11 mouse cellular contexts compared by ENCODE assay signal in the genomic region with DNA sequence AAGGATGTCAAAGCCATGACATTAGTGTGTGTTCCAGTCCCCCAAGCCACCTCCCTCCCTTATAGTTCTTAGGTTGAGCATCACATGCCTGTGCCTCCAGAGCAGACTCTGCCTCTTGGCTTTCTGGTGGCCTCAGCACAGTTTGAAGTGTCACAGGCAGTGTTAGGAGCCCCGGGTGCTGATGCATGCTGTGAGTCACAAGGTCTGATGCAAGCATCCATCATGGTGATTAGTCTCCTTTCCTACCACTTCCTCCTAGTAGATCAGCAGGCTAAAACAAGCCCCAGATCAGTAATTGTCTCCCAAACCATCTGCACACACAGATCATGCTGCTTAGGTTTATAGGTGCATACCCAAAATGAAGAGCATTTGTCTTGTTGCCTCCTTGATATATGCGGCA. TPM values are rescaled to one million over a fixed set of nuclear protein-coding genes. Genes with fewer than 3 reads are reported as not detected.
A peak's percentile ranks its signal among the peaks of the same experiment; 100 is the strongest.
DNase-seq lines count a peak whose midpoint lies in the region; ATAC-seq lines count a peak whose summit lies in the region.
"Had no signal": no experiment of that assay in that cellular context is flagged by ENCODE, and none has a peak within 500 bp of the region (broad histone marks: within the 10 kb centered on the region; RNA-seq: fewer than 3 reads in every experiment).

No protein-coding gene starts in this region.

- WGBS in macrophage (ENCODE audit: missing documents): 32% methylated on average over 2 of the region's 2 CpGs
- WGBS in midbrain, embryonic 11.5 days: 75% methylated on average over 2 of the region's 2 CpGs
- 51% methylated on average over 2 of the region's 2 CpGs for WGBS in neural tube, embryonic 15.5 days

- DNase-seq in 416B (ENCODE audit: low read depth) (peak; percentile 95), MEL-GATA-1-ER (ENCODE audit: extremely low read depth, low read depth) (peak; percentile 26)
- DNase-seq in adrenal gland, postnatal 36 days: peak; percentile 76 to 78
- DNase-seq in midbrain, embryonic 11.5 days (ENCODE audit: low spot score, missing footprints): no peak
- no peak for DNase-seq in gastrocnemius, postnatal 14 days
- DNase-seq: right cerebral cortex, postnatal 14 days had no signal

- no peak for ATAC-seq in midbrain, embryonic 11.5 days (ENCODE audit: low FRiP score)
- no peak for ATAC-seq in neural tube, embryonic 15.5 days (ENCODE audit: low FRiP score)

- H3K4me2 ChIP-seq in midbrain, embryonic 11.5 days: no peak overlapping the region
- no peak overlapping the region for H3K4me2 ChIP-seq in neural tube, embryonic 15.5 days
- H3K4me2 ChIP-seq: neural tube, embryonic 12.5 days; stomach, embryonic 15.5 days had no signal

- H3K36me3 ChIP-seq in macrophage (ENCODE audit: inconsistent target): no peaks in the 10 kb centered on the region
- H3K36me3 ChIP-seq in midbrain, embryonic 11.5 days (ENCODE audit: control insufficient read depth, insufficient read depth, low read length): no peaks in the 10 kb centered on the region
- no peaks in the 10 kb centered on the region for H3K36me3 ChIP-seq in neural tube, embryonic 15.5 days
- H3K36me3 ChIP-seq: neural tube, embryonic 12.5 days; stomach, embryonic 15.5 days had no signal

- no peaks in the 10 kb centered on the region for H3K79me2 ChIP-seq in macrophage (ENCODE audit: inconsistent target)

- no peak overlapping the region for H3K4me3 ChIP-seq in macrophage (ENCODE audit: inconsistent target)
- no peak overlapping the region for H3K4me3 ChIP-seq in midbrain, embryonic 11.5 days (ENCODE audit: low read depth, low read length)
- no peak overlapping the region for H3K4me3 ChIP-seq in neural tube, embryonic 15.5 days (replicated peaks)
- H3K4me3 ChIP-seq: neural tube, embryonic 12.5 days; stomach, embryonic 15.5 days had no signal

- H3K9ac ChIP-seq in midbrain, embryonic 11.5 days (ENCODE audit: low read length): no peak overlapping the region
- no peak overlapping the region for H3K9ac ChIP-seq in neural tube, embryonic 15.5 days (replicated peaks)
- H3K9ac ChIP-seq: neural tube, embryonic 12.5 days; stomach, embryonic 15.5 days had no signal

- H3K9me3 ChIP-seq in midbrain, embryonic 11.5 days (ENCODE audit: control insufficient read depth, low read length): no peaks in the 10 kb centered on the region
- H3K9me3 ChIP-seq in neural tube, embryonic 15.5 days (replicated peaks): no peaks in the 10 kb centered on the region
- H3K9me3 ChIP-seq: neural tube, embryonic 12.5 days; stomach, embryonic 15.5 days had no signal

- intact Hi-C loops in gastrocnemius, postnatal 14 days (cut with DNase I; ENCODE audit: low total_unique reads): no loop called here

- H3K27me3 ChIP-seq in midbrain, embryonic 11.5 days (ENCODE audit: control insufficient read depth, insufficient read depth, low read length): no peaks in the 10 kb centered on the region
- H3K27me3 ChIP-seq in neural tube, embryonic 15.5 days (replicated peaks): no peaks in the 10 kb centered on the region
- H3K27me3 ChIP-seq: neural tube, embryonic 12.5 days; stomach, embryonic 15.5 days had no signal

- no peaks in the 10 kb centered on the region for H3K4me1 ChIP-seq in midbrain, embryonic 11.5 days (ENCODE audit: control insufficient read depth, insufficient read depth, low read length)
- H3K4me1 ChIP-seq in neural tube, embryonic 15.5 days: peaks cover 8% of the 10 kb centered on the region
- H3K4me1 ChIP-seq: neural tube, embryonic 12.5 days; stomach, embryonic 15.5 days had no signal

- H3K27ac ChIP-seq in macrophage: peak overlapping the region; percentile 91
- no peak overlapping the region for H3K27ac ChIP-seq in midbrain, embryonic 11.5 days (ENCODE audit: low read depth, low read length)
- no peak overlapping the region for H3K27ac ChIP-seq in neural tube, embryonic 15.5 days (replicated peaks)
- H3K27ac ChIP-seq: kidney, postnatal 0 days; neural tube, embryonic 12.5 days; stomach, embryonic 15.5 days had no signal

RNA-seq across cellular contexts. Expression of gene Chst14, which starts 35.2 kb away (rescaled TPM):
- total RNA-seq in adrenal gland, postnatal 36 days (2021): 10 to 100 TPM in 1 of 2 experiments, 1 to 10 TPM in 1; 9.7 to 15.0 TPM
- 10 to 100 TPM in 7 of 26 experiments, 1 to 10 TPM in 18, under 1 TPM in 1; 0.95 to 17.3 (median 4.4) TPM for total RNA-seq in macrophage (2018; cell fraction: chromatin; rRNA removed)
- 10 to 100 TPM; 14.7 to 54.2 (median 30.2) TPM for total RNA-seq in macrophage (2018; cell fraction: cytosol; rRNA removed)
- 10 to 100 TPM in 25 of 26 experiments, 1 to 10 TPM in 1; 8.6 to 58.0 (median 32.0) TPM for total RNA-seq in macrophage (2018; cell fraction: nucleus; rRNA removed)
- 17.8 to 32.1 TPM (median 29.0 TPM) in 3 replicates for polyA plus RNA-seq in macrophage (2018)
- 17.3 and 19.2 TPM in 2 replicates for polyA plus RNA-seq in midbrain, embryonic 11.5 days (2014; fragmentation: Nextera tagmentation; extraction: Ambion mirVana)
- 1 to 10 TPM; 5.8 to 6.2 TPM for total RNA-seq in gastrocnemius, postnatal 14 days (2021)
- polyA plus RNA-seq in neural tube, embryonic 15.5 days (2015; fragmentation: Nextera tagmentation; extraction: Ambion mirVana): 6.1 and 9.3 TPM in 2 replicates

Comparison
In these comparisons a context has a peak if more than half of its experiments do, and no peak if none do; other contexts are left out.
1. DNase-seq: peak in 416B (single experiment), MEL-GATA-1-ER (single experiment) and adrenal gland, postnatal 36 days (2 of 2); none in midbrain, embryonic 11.5 days (single experiment) and gastrocnemius, postnatal 14 days (single experiment).